Mouse (Mus musculus) bone marrow macrophage, adult 2 months (primary cell): ENCODE results near the gene Tle2. TPM values are rescaled to one million over a fixed set of nuclear protein-coding genes. Genes with fewer than 3 reads are reported as not detected.
A peak's percentile ranks its signal among the peaks of the same experiment; 100 is the strongest.

ENCODE experiments used
- H3K27ac ChIP-seq: 2 replicates; pipeline ENCODE4 v1.5.1; 2012; ENCODE audit warnings: low read depth, low read length; ENCODE audit not compliant: insufficient read depth
- H3K4me1 ChIP-seq: 2 replicates; pipeline ENCODE4 v1.6.1; 2012; ENCODE audit warnings: low read length; ENCODE audit not compliant: control insufficient read depth, insufficient read depth
- H3K4me3 ChIP-seq: 2 replicates; pipeline ENCODE4 v1.5.1; 2012; ENCODE audit warnings: mild to moderate bottlenecking, low read length, moderate library complexity; ENCODE audit not compliant: insufficient read depth
- CTCF ChIP-seq: IDR thresholded peaks from 2 replicates; pipeline ENCODE4 v1.5.1; 2012; ENCODE audit warnings: low read depth, mild to moderate bottlenecking, low read length, moderate library complexity
- POLR2A ChIP-seq: IDR thresholded peaks from 2 replicates; pipeline ENCODE4 v1.6.1; 2012; ENCODE audit warnings: mild to moderate bottlenecking, low read depth, low read length, borderline replicate concordance
- polyA plus RNA-seq: library from polyadenylated mRNA; stranded (reverse); fragments of >200 nt; gene quantifications from 2 replicates; pipeline ENCODE4 v1.2.4, GENCODE M21; 2012; ENCODE audit not compliant: missing spikeins, insufficient read depth, insufficient read length

Gene Tle2
- polyA plus RNA-seq, 1 experiment, result 17.9 TPM

GRCm38 (mm10) chr10:81604019-81604967 is 29.9 kb downstream of the Tle2 start:
- Histone ChIP-seq H3K27ac (peak overlapping the region; percentile 57; the same call in 1 of the 2 replicates), H3K4me1 (peaks cover 30% of the 10 kb centered on the region), H3K4me3 (peak overlapping the region; percentile 54)
- TF ChIP-seq POLR2A (no peak), CTCF (no peak)

GRCm38 (mm10) chr10:81604968-81605665 is 30.8 kb downstream of the Tle2 start:
- TF ChIP-seq POLR2A (no peak), CTCF (peak; percentile 93)
- Histone ChIP-seq H3K27ac (peak overlapping the region; percentile 78), H3K4me1 (peaks cover 35% of the 10 kb centered on the region)

GRCm38 (mm10) chr10:81605666-81605973 is 31.3 kb downstream of the Tle2 start:
- peaks cover 33% of the 10 kb centered on the region for H3K4me1 ChIP-seq
- TF ChIP-seq POLR2A (no peak), CTCF (no peak)
- peak overlapping the region; percentile 78 for H3K27ac ChIP-seq
- peak overlapping the region; percentile 61 for H3K4me3 ChIP-seq

More at GRCm38 (mm10) chr10:81604968-81605665, 30.8 kb downstream of the Tle2 start:
- H3K4me3 ChIP-seq, result peak overlapping the region; percentile 61

DNA sequence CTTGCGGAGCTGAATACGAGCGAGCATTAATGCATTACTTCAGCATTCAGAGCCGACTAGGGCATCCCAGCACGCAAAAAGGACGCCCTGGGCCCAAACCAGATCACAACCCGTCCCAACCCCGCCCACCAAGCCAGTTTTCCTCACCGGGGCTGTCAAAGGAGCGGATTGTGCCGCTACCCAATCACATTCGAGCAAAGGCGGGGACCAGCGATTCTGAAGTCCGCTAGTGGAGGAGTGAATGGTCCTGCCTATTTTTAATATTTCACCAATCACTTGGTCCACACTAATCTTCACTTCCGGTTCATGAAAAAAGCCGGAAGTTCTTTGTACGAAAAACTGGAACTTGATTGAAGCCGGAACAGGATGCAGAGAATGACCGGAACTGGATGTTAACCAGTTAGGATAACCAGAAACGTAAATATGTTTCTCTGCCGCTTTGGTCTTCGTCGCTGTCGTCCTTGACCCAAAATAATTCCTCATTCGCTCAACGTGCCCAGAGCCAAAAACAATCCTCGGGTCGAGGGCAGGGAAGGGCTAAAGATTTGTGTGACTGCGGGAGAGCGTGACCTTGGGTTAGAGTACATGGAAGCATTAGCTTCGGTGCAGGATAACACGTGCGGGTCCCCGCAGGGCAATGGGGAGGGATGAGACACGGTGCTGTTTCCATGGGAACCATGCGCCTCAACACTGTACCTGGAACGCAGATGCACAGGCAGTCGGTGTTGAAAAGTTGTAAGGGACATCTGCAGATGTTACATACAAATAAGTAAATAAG is 31.8 kb downstream of the Tle2 start, which contains the start of gene BC025920:
TSS of gene BC025920 (plus strand) at position 297 of the 778 bp plus-strand sequence.
- peak within 1 kb of the TSS; percentile 86 for H3K4me3 ChIP-seq
- no peak for TF ChIP-seq CTCF
- TF ChIP-seq POLR2A, result no peak
- H3K27ac ChIP-seq, result peak within 1 kb of the TSS; percentile 95
- H3K4me1 ChIP-seq, result peaks cover 33% of the 10 kb centered on the region

DNA sequence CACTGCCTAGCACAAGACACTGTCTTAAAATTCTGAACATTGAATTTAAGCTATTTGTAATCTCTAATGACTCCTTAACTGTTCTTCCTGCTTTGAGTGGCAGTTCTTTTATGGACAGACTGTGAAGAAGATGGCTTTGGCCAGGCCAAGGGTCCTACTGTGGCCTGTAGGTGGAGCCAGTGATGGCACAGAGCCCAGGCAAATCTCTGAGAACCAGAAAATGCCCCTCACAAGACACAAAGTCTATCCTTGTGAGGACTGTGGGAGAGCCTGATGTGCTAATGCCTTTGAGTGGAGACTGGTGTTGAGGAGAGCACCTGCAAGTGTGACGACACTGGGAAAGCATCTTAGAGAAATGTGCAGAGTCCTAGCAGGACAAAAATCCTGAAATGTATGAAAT is 33.9 kb downstream of the Tle2 start:
- Histone ChIP-seq H3K27ac (no peak overlapping the region), H3K4me3 (no peak overlapping the region), H3K4me1 (peaks cover 28% of the 10 kb centered on the region)
- TF ChIP-seq CTCF (no peak), POLR2A (no peak)

GRCm38 (mm10) chr10:81612779-81613178 is 38.4 kb downstream of the Tle2 start:
- peak overlapping the region; percentile 30; the same call in 1 of the 2 replicates for H3K27ac ChIP-seq
- H3K4me3 ChIP-seq, result no peak overlapping the region
- peaks cover 15% of the 10 kb centered on the region for H3K4me1 ChIP-seq
- TF ChIP-seq POLR2A, result no peak
- TF ChIP-seq CTCF, result no peak

GRCm38 (mm10) chr10:81615486-81615885 is 41.1 kb downstream of the Tle2 start:
- Histone ChIP-seq H3K4me1 (peaks cover 14% of the 10 kb centered on the region), H3K4me3 (no peak overlapping the region), H3K27ac (no peak overlapping the region)
- TF ChIP-seq POLR2A, result no peak
- no peak for TF ChIP-seq CTCF

DNA sequence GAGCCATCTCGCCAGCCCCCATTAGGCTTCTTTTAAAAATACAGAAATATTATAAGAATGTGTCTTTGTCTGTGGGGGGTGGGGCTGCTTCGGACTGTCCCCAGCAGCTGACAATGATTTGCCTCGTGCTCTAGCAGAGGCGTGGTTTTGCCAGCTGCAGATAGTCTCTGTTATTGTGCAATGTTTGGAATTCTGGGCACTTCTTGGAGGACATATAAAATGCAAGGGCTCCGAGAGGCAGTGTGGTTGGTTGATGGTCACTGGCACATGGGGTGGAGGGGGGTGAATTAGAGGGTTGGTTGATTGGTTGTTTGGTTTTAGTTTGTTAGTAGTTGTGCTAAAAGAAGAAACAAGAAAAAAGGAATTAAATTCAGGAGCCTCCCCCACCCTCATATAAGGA is 45.6 kb downstream of the Tle2 start:
- Histone ChIP-seq H3K4me3 (no peak overlapping the region), H3K27ac (peak overlapping the region; percentile 60), H3K4me1 (peaks cover 9% of the 10 kb centered on the region)
- TF ChIP-seq CTCF, result no peak
- TF ChIP-seq POLR2A, result no peak

- H3K4me1 ChIP-seq, result peaks cover 13% of the 10 kb centered on the region
- peak overlapping the region; percentile 60 for H3K27ac ChIP-seq
- H3K4me3 ChIP-seq, result no peak overlapping the region
- no peak for TF ChIP-seq CTCF
- TF ChIP-seq POLR2A, result no peak
These were observed 46.4 kb downstream of the Tle2 start for GRCm38 (mm10) chr10:81620786-81621185.
